Mouse (Mus musculus): ENCODE results near the gene Gbf1. TPM values are rescaled to one million over a fixed set of nuclear protein-coding genes. Genes with fewer than 3 reads are reported as not detected.

Gene Gbf1
- polyA plus RNA-seq, 1 experiment from 2014 or later: 55.0 TPM

GRCm38 (mm10) chr19:46326756-46327305, 174.5 kb downstream of the Gbf1 start, which contains the start of gene Psd:
TSS of gene Psd (minus strand) at chr19:46327156.
- ChIA-PET POLR2A (interaction anchor here (0.8 to 2.4 kb wide), 2 partner anchors 11 to 23 kb away, joined by 4 to 11 read pairs; partner anchors contain the start of genes Cuedc2 and Nfkb2), CTCF (interaction anchor here (1.0 to 5.0 kb wide), 2 partner anchors 24 to 126 kb away, joined by 3 to 35 read pairs; partner anchors contain the start of gene Nfkb2)
- ATAC-seq: no peak
- H3K27me3 ChIP-seq: peaks cover 8% of the 10 kb centered on the region
- in situ Hi-C loops (cut with MboI; ENCODE audit: low pct_unique_long_range_greater_than_20kb): no loop called here
- no peak for DNase-seq (ENCODE audit: low read depth, low spot score)
- no peak for TF ChIP-seq CTCF (IDR thresholded peaks at IDR 0.05)

DNA sequence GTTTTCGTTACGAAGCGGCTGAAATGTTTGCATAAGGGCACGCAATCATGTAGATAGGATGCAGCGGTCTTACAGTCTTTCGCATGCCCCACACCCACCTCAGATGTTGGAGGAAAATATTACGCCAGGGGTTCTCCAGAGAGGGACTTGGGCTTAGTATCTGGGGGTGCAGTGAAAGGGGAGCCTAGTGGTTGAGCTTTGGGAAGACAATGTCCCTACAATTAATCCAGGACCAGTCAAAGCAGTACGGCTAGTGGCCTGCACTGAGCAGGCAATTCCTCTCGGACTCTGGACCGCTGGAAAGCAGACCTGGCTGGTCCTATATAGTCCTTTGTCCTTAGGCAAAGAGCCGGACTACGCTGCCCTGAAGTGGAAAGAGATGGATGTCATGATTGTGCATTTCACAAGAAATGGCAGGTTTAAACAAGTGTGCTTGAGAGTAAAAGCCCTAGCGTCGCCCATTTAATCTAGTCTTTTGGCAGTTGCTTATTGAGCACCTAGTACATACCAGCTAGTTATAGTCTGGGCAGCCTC, 175.3 kb downstream of the Gbf1 start:
- no peak for TF ChIP-seq CTCF (IDR thresholded peaks at IDR 0.05)
- ChIA-PET POLR2A (interaction anchor here (0.7 to 2.5 kb wide), 8 partner anchors 10 to 191 kb away, joined by 3 to 15 read pairs (median 6); partner anchors contain the start of genes Cuedc2 and Nfkb2), CTCF (interaction anchor here (0.9 to 5.0 kb wide), 7 partner anchors 10 to 125 kb away, joined by 3 to 35 read pairs (median 4); partner anchors contain the start of gene Nfkb2)
- in situ Hi-C loops (cut with MboI; ENCODE audit: low pct_unique_long_range_greater_than_20kb): no loop called here
- H3K27me3 ChIP-seq: peaks cover 8% of the 10 kb centered on the region
- DNase-seq (ENCODE audit: low read depth, low spot score) (no peak), ATAC-seq (no peak)

DNA sequence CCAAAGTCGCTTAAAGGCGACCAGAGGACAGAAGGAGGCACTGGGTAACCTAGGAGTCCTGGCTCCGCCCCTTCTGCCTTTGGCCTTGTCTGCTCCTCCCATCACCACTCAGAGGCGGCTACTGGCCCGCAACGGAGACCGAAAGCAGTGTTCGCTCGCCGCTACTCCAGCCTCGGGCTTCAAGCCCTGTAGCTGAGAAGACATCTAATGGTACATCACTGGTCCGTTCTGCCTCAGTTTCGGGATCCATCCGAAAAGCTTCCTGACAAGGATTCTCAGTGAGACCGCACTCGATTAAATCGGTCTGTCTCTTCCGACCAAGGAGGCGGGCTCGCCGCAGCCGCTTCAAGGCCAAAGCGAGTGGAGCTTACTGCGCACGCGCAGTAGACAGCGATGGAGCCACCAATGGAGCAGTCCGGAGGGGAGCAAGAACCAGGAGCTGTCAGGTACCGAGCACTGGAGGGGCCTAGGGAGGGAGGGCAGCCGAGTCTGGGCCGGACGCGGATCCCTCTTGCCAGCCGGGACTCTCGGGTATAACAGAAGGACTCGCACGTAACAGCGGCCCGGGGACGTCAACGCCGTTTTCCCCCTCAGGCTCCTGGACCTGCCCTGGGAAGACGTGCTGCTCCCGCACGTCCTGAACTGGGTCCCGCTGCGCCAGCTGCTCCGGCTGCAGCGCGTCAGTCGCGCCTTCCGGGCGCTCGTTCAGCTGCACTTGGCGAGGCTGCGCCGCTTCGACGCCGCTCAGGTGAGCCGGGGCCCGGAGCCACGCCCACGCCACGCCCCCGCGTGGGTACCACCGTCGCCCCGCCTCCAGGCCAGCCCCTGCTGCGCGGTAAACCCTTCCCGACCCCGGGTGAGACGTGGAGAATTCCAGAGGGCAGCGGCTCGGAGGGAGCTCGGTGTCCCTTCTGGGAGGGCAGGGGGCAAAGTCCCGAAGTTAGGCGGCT, 176.0 kb downstream of the Gbf1 start, which contains the start of gene Fbxl15:
Gene Fbxl15, plus strand, starts transcription at position 104 of the 950 bp plus-strand sequence.
- in situ Hi-C loops (cut with MboI; ENCODE audit: low pct_unique_long_range_greater_than_20kb): no loop called here
- CTCF ChIA-PET: interaction anchor here (0.9 to 5.0 kb wide), 9 partner anchors 10 to 124 kb away, joined by 3 to 35 read pairs (median 3); partner anchors contain the start of gene Nfkb2
- peak; percentile 90 for DNase-seq (ENCODE audit: low read depth, low spot score)

GRCm38 (mm10) chr19:46329031-46329641, 176.8 kb downstream of the Gbf1 start:
- DNase-seq (ENCODE audit: low read depth, low spot score) (no peak), ATAC-seq (peak; percentile 3)
- peaks cover 7% of the 10 kb centered on the region for H3K27me3 ChIP-seq
- in situ Hi-C loops (cut with MboI; ENCODE audit: low pct_unique_long_range_greater_than_20kb): no loop called here
- ChIA-PET CTCF (interaction anchor here (0.7 to 5.0 kb wide), 9 partner anchors 10 to 184 kb away, joined by 3 to 35 read pairs (median 3); partner anchors contain the start of gene Nfkb2), POLR2A (interaction anchor here (0.9 to 2.5 kb wide), 8 partner anchors 9 to 244 kb away, joined by 3 to 15 read pairs (median 5); partner anchors contain the start of genes Cuedc2 and Nfkb2)
- no peak for TF ChIP-seq CTCF (IDR thresholded peaks at IDR 0.05)

More for the DNA sequence above, 176.0 kb downstream of the Gbf1 start, which contains the start of gene Fbxl15:
- TF ChIP-seq CTCF (IDR thresholded peaks at IDR 0.05): no peak
- ATAC-seq: peak; percentile 65
- H3K27me3 ChIP-seq: peaks cover 8% of the 10 kb centered on the region
- POLR2A ChIA-PET: interaction anchor here (0.7 to 2.5 kb wide), 10 partner anchors 10 to 243 kb away, joined by 3 to 15 read pairs (median 5); partner anchors contain the start of genes Cuedc2 and Nfkb2

- no peak for TF ChIP-seq CTCF (IDR thresholded peaks at IDR 0.05)
- H3K27me3 ChIP-seq: peaks cover 2% of the 10 kb centered on the region
- DNase-seq (ENCODE audit: low read depth, low spot score) (no peak), ATAC-seq (peak; percentile 42)
- in situ Hi-C loops (cut with MboI; ENCODE audit: low pct_unique_long_range_greater_than_20kb): no loop called here
- ChIA-PET POLR2A (interaction anchor here (0.9 to 2.5 kb wide), 5 partner anchors 8 to 194 kb away, joined by 3 to 15 read pairs (median 3); partner anchors contain the start of genes Cuedc2 and Nfkb2), CTCF (interaction anchor here (0.7 to 5.0 kb wide), 9 partner anchors 11 to 184 kb away, joined by 3 to 35 read pairs (median 3); partner anchors contain the start of gene Nfkb2)
Observed at GRCm38 (mm10) chr19:46329951-46330350, 177.6 kb downstream of the Gbf1 start.

DNA sequence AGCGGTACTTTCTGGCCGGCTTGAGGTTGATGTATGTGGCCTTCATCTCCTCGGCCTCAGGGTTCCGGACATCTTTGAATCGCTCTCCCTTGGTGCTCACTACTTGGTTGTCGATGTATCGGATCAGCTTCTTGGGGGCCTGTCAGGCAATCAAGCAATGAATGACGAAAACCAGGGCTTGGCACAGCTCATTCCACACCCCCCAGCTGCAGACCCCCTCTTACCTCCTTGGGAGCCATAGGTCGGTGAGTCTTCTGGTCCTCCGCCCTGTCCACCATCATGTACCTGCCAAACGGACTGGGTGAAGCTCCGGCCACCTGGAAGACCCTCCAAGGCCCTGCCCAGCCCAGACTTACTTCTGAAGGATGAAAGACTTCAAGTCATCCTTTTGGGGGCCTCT, 178.4 kb downstream of the Gbf1 start:
- in situ Hi-C loops (cut with MboI; ENCODE audit: low pct_unique_long_range_greater_than_20kb): no loop called here
- POLR2A ChIA-PET: interaction anchor here (0.9 to 1.1 kb wide), 4 partner anchors 7 to 195 kb away, joined by 3 to 4 read pairs (median 4); partner anchors contain the start of gene Cuedc2
- no peak for ATAC-seq
- H3K27me3 ChIP-seq: peaks cover 2% of the 10 kb centered on the region
- CTCF ChIA-PET: interaction anchor here (0.7 to 5.0 kb wide), 4 partner anchors 21 to 28 kb away, joined by 3 to 35 read pairs (median 4); partner anchors contain the start of gene Nfkb2
- DNase-seq (ENCODE audit: low read depth, low spot score): no peak
- no peak for TF ChIP-seq CTCF (IDR thresholded peaks at IDR 0.05)

DNA sequence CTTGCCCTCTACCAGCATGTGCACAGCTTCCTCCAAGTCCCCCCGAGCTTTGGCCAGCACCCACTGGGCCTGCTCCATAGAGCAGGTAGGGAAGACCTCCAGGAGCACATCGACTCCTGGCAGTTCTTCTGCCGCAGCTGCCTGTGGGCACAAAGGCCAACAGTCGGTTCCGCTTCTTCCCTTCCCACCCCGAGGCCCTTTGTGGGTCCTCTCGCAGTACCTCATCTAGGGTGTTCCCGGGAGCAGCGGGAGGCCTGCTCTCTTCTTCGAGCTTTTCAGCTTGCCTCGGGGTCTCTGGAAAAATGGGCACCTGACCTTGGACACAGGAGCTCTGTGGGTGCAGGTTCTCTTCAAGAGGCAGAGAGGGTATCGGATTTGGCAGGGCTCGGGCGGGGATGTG, 179.0 kb downstream of the Gbf1 start:
- CTCF ChIA-PET: interaction anchor here (2.3 to 5.0 kb wide), 2 partner anchors 25 to 29 kb away, joined by 5 to 35 read pairs; partner anchors contain the start of gene Nfkb2
- in situ Hi-C loops (cut with MboI; ENCODE audit: low pct_unique_long_range_greater_than_20kb): no loop called here
- no peak for TF ChIP-seq CTCF (IDR thresholded peaks at IDR 0.05)
- no peaks in the 10 kb centered on the region for H3K27me3 ChIP-seq
- ATAC-seq (no peak), DNase-seq (ENCODE audit: low read depth, low spot score) (no peak)
- POLR2A ChIA-PET: interaction anchor here (1.0 kb wide), 1 partner anchor 46 kb away, joined by 4 read pairs; no protein-coding TSS in a partner anchor

DNA sequence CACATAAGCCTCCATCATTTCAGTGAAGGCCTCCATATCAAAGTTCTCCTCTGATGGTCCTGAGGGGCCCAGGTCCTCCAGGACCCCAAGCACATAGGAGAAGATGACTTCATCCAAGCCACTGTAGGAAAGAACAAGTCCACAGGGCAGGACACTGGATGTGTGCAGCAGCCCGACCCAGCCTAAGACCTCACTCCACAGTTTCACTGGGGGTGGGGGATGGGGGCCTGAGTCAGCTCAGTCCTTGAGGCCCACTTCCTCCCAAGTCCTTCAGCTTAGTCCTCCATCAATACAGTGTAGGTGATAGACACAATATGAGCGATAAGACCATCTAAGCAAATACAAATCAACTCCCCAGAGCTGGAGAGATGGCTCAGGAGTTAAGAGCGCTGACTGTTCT, 179.6 kb downstream of the Gbf1 start:
- no peaks in the 10 kb centered on the region for H3K27me3 ChIP-seq
- ATAC-seq (no peak), DNase-seq (ENCODE audit: low read depth, low spot score) (no peak)
- ChIA-PET POLR2A (no interaction called here), CTCF (interaction anchor here (5.0 kb wide), 1 partner anchor 29 kb away, joined by 35 read pairs; the partner anchor contains the start of gene Nfkb2)
- TF ChIP-seq CTCF (IDR thresholded peaks at IDR 0.05): no peak
- in situ Hi-C loops (cut with MboI; ENCODE audit: low pct_unique_long_range_greater_than_20kb): no loop called here

DNA sequence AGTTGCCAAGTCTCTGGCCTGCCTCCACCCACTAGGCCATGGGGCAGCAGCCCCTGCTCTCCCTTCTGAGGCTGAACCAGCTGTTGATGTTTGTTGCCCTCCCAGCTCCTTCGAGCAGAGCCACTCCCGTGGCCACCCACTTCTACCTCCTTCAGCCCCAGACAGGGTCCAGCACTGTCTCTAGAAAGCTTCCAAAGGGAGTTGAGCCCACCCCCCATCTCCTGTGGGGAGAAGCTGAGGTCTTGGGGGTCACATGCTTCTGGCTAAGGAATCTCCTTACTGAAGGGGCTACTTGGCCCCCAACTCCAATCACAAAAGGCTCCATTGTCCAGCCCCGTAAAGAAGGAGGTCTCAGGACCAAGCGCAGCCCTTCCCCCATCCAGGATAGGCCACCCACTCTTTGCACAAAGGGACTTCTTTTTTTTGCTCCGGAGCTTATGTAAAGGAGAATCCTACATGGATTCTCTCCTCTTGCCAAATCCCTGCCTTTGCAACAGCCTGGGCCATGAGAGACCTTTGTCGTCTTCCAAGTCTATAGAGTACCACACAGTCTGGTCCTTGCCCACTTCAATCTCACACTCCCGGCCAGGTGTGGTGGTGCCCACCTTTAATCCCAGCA, 180.5 kb downstream of the Gbf1 start:
- in situ Hi-C loops (cut with MboI; ENCODE audit: low pct_unique_long_range_greater_than_20kb): no loop called here
- ChIA-PET CTCF (no interaction called here), POLR2A (no interaction called here)
- ATAC-seq (no peak), DNase-seq (ENCODE audit: low read depth, low spot score) (no peak)
- no peak for TF ChIP-seq CTCF (IDR thresholded peaks at IDR 0.05)
- no peaks in the 10 kb centered on the region for H3K27me3 ChIP-seq
